Mouse (Mus musculus) kidney, postnatal 0 days (tissue): ENCODE results near the gene Cldn2. TPM values are rescaled to one million over a fixed set of nuclear protein-coding genes. Genes with fewer than 3 reads are reported as not detected.

Experiments
- ATAC-seq: fragments of 200-750 bp; cut with Nextera tagmentation; replicated peaks from 2 replicates; pipeline ENCODE4 v1.8.0; 2017; ENCODE audit warnings: low read depth, moderate number of reproducible peaks, moderate TSS enrichment, moderate library complexity; ENCODE audit not compliant: low FRiP score
- DNase-seq: peaks from one replicate; pipeline ENCODE4 v3.0.0-alpha.2; 2016; ENCODE audit warnings: low spot score
- H3K27ac ChIP-seq: fragments of 300-500 bp; sonication (generic); 2 replicates; pipeline ENCODE4 v1.5.1; 2014; ENCODE audit warnings: mild to moderate bottlenecking
- H3K27me3 ChIP-seq: fragments of 300-500 bp; sonication (generic); 2 replicates; pipeline ENCODE4 v1.6.1; 2014; ENCODE audit warnings: low read length, mixed read lengths; ENCODE audit not compliant: insufficient read depth
- H3K36me3 ChIP-seq: fragments of 300-500 bp; sonication (generic); 2 replicates; pipeline ENCODE4 v1.6.1; 2014; ENCODE audit warnings: low read length, mixed read lengths; ENCODE audit not compliant: insufficient read depth
- H3K4me1 ChIP-seq: fragments of 300-500 bp; sonication (generic); replicated peaks from 2 replicates; pipeline ENCODE4 v1.6.1; 2014; ENCODE audit warnings: antibody characterized with exemption, low read length, mixed read lengths; ENCODE audit not compliant: insufficient read depth
- H3K4me2 ChIP-seq: fragments of 300-500 bp; sonication (generic); 2 replicates; pipeline ENCODE4 v1.6.1; 2014; ENCODE audit warnings: mild to moderate bottlenecking, low read length, moderate library complexity, mixed read lengths
- H3K4me3 ChIP-seq: fragments of 300-500 bp; sonication (generic); replicated peaks from 2 replicates; pipeline ENCODE4 v1.5.1; 2014; ENCODE audit warnings: low read depth, low read length
- H3K9ac ChIP-seq: fragments of 300-500 bp; sonication (generic); 2 replicates; pipeline ENCODE4 v1.6.1; 2014; ENCODE audit warnings: low read depth, low read length
- H3K9me3 ChIP-seq: fragments of 300-500 bp; sonication (generic); replicated peaks from 2 replicates; pipeline ENCODE4 v1.6.1; 2016; ENCODE audit warnings: low read length, inconsistent platforms, mixed read lengths
- CTCF ChIP-seq: IDR thresholded peaks from 2 replicates; pipeline ENCODE4 v1.5.1; 2016; ENCODE audit warnings: antibody characterized with exemption, low read depth, mild to moderate bottlenecking, moderate library complexity
- WGBS: fragments of 180-500 bp; shearing (Covaris S2); extraction: QIAGEN DNeasy Blood & Tissue Kit; methylation state at CpG from one replicate; pipeline ENCODE4 v1.1.7; 2014; 5-methylcytosine and 5-hydroxymethylcytosine counted together
- polyA plus RNA-seq: library from polyadenylated mRNA; unstranded; fragments of >200 nt; fragmentation: Nextera tagmentation; extraction: Ambion mirVana; gene quantifications from 2 replicates; pipeline ENCODE4 v1.2.1, GENCODE M21; 2015

Cldn2 gene
- polyA plus RNA-seq, 1 experiment from 2014 or later = 91.4 TPM

DNA sequence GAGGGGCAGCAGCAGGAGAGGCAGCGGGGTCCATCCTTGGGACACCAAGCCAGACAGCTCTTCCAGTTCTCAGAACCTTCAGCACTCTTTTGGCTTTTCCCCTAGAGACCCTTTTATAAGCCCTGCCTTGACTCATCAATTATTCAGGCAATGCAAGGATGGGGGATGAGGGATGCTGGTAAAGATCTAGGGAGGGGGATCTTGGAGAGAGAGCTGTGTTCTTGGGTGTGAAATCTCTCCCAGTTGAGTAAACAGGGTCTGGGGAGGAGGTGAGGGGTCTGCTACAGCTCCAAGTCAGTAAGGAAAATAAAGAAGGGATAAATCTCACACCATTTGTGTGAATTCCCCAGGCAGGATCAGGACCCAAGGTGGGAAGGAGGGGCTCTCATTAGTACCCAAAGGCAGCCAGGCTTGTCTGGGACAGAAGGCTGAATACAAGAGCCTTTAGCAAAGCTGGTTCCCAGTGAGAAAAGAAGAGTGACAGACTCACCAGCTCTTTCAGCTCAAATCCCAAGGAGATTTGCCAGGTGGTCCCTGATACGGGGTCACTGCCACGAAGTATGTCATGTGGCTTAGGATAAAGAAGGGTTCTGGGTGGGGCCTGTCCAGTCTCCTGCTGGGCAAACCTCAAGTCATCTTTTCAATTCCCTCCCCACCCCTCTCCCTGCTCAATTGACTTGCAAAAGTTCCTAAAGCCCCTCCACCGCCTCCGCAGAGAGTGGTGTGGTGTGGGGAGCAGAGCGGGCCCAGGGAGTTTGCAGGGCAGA, 18.2 kb upstream of the Cldn2 start, which contains the start of gene Ripply1:
TSS of gene Ripply1 (minus strand) at position 76 of the 767 bp plus-strand sequence.
- Histone ChIP-seq H3K36me3 (no peaks in the 10 kb centered on the region), H3K9me3 (no peaks in the 10 kb centered on the region), H3K4me1 (no peaks in the 10 kb centered on the region), H3K27ac (no peak within 1 kb of the TSS), H3K4me3 (no peak within 1 kb of the TSS), H3K27me3 (no peaks in the 10 kb centered on the region), H3K4me2 (no peak within 1 kb of the TSS), H3K9ac (no peak within 1 kb of the TSS)
- TF ChIP-seq CTCF = no peak
- no peak for ATAC-seq
- WGBS = 43% methylated on average over 6 of the region's 6 CpGs
- no peak for DNase-seq

DNA sequence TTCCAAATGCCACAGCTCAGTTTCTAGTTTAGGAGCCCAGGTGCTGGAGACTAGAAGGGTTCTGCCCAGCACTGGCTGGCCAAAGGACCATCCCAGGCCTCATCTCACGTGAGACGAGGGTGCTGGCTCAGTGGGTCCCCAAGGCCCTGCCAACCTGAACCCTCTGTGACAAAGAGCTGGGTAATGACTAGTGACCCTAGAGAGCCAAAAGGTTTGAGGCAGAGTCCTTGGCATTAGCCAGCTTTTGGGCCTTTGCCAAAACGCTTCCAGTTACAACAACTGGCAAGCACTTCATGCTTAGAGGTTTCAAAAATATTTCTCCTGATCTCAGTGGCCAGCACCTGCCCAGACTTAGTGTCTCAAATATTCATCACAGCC, 17.6 kb upstream of the Cldn2 start:
- Histone ChIP-seq H3K4me3 (no peak overlapping the region), H3K4me2 (no peak overlapping the region), H3K4me1 (no peaks in the 10 kb centered on the region), H3K9ac (no peak overlapping the region), H3K27ac (no peak overlapping the region), H3K36me3 (no peaks in the 10 kb centered on the region), H3K9me3 (no peaks in the 10 kb centered on the region), H3K27me3 (no peaks in the 10 kb centered on the region)
- WGBS = 72% methylated on average over 3 of the region's 3 CpGs
- no peak for ATAC-seq
- no peak for DNase-seq
- TF ChIP-seq CTCF = no peak

DNA sequence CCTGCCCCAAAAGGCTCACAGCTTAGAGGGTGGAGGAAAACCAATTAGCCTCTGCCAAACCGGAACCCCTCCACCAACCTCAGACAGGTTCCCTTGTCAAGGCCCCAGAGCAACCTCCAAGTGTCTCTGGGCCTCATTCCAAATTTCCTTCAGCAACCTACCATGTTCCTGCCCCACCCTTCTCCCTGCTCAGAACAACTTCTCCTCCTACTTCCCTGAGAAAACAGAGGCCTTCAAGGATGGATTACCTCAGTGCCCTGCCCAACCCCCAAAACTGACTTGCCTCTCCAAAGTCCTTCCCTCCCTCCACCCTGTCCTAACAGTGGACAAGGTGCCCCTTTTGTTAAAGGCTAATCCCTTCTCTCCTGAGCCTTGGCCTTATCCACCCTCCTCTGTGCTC, 14.9 kb upstream of the Cldn2 start:
- Histone ChIP-seq H3K4me2 (no peak overlapping the region), H3K4me1 (no peaks in the 10 kb centered on the region), H3K9ac (no peak overlapping the region), H3K4me3 (no peak overlapping the region), H3K36me3 (no peaks in the 10 kb centered on the region), H3K9me3 (no peaks in the 10 kb centered on the region), H3K27me3 (no peaks in the 10 kb centered on the region), H3K27ac (no peak overlapping the region)
- 65% methylated on average over 1 of the region's 1 CpGs for WGBS
- ATAC-seq (no peak), DNase-seq (no peak)
- TF ChIP-seq CTCF = no peak

DNA sequence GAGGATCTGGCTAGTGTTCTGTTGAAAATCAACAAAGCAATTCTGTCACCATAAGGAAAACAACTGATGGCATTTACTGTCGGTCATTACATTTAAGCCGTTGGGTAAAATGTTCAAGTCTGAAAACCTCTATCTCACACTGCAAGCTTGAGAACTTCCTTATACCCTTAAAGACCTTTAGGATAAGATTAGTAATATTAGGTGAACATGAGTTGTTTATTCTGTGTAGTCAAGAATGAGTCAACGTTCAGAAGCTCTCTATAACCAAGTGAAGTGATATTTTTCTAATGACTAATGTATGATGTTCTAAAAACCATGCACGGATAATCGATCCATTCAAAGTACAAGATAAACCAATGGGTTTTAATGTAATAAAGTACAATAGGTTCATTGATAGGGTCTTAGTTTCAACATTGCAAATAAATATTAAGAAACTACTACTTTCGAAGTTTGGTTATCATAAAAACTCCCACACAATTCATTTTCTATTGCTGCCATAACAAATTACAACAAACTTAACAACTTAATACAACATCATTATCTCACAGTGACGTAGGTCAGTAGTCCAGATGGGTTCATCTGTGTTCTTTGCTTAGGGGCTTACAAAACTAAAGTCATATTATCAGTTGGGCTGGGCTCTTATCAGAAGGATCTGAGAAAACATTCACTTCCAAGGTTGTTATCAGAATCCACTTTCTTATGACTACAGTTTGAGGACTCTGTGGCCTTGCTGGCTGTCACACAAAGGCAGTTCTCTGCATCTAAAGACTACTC, 6.4 kb upstream of the Cldn2 start:
- WGBS = 84% methylated on average over 7 of the region's 7 CpGs

DNA sequence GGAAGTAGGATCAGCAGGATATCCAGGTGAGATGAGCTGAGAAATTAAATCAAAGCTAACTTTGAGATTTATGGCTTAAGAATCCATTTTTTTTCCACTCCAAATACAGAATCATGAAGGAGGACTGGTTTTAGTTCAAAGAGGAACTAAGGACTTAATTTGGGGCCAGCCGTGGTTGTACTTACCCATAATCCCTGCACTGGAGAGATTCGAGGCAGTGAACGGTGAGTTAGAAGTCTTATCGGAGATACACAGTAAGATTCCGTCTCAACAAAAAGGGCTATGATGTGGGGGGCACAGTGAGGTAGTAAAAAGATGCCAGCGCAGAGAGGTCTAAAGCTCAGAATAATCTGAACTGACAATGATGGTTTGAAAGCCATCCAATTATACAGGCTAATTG, 4.6 kb upstream of the Cldn2 start:
- 92% methylated on average over 6 of the region's 6 CpGs for WGBS
- H3K9me3 ChIP-seq = no peaks in the 10 kb centered on the region
- H3K36me3 ChIP-seq = no peaks in the 10 kb centered on the region

More for the DNA sequence above, 6.4 kb upstream of the Cldn2 start:
- Histone ChIP-seq H3K4me2 (no peak overlapping the region), H3K9ac (no peak overlapping the region), H3K36me3 (no peaks in the 10 kb centered on the region), H3K27ac (no peak overlapping the region), H3K9me3 (no peaks in the 10 kb centered on the region), H3K4me3 (no peak overlapping the region), H3K27me3 (no peaks in the 10 kb centered on the region), H3K4me1 (no peaks in the 10 kb centered on the region)
- TF ChIP-seq CTCF = no peak
- no peak for ATAC-seq
- no peak for DNase-seq

DNA sequence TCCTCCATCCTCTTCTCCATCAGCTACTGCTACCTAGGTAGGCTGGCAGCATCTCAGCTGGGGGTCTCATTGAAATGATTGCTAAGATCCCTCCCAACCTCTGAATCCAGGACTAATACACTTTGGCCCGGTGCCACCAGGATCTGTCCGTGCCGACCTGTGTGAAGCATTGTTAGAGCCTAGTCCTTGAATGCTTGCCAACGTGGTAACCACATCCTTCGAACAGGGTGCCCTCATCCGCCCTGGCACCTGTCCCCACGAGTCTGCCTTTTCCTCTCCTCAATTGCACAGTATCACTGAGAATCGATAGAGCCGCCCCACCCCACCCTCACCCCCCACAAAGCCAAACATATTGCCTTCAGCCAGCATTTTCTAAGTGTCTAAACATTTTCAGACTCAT, 2.8 kb upstream of the Cldn2 start:
- ATAC-seq (no peak), DNase-seq (no peak)
- WGBS = 77% methylated on average over 9 of the region's 9 CpGs
- Histone ChIP-seq H3K9ac (no peak overlapping the region), H3K9me3 (no peaks in the 10 kb centered on the region), H3K4me3 (no peak overlapping the region), H3K27me3 (no peaks in the 10 kb centered on the region), H3K27ac (no peak overlapping the region), H3K4me2 (no peak overlapping the region), H3K4me1 (no peaks in the 10 kb centered on the region), H3K36me3 (no peaks in the 10 kb centered on the region)
- no peak for TF ChIP-seq CTCF

More for the DNA sequence above, 4.6 kb upstream of the Cldn2 start:
- DNase-seq (no peak), ATAC-seq (no peak)
- Histone ChIP-seq H3K9ac (no peak overlapping the region), H3K27me3 (no peaks in the 10 kb centered on the region), H3K4me2 (no peak overlapping the region), H3K4me3 (no peak overlapping the region), H3K27ac (no peak overlapping the region), H3K4me1 (no peaks in the 10 kb centered on the region)
- no peak for TF ChIP-seq CTCF
